Mouse (Mus musculus) embryonic facial prominence, embryonic 12.5 days (tissue): ENCODE measurements around the gene Slamf6. TPM values are rescaled to one million over a fixed set of nuclear protein-coding genes. Genes with fewer than 3 reads are reported as not detected.

Experiments
- ATAC-seq: fragments of 200-750 bp; cut with Nextera tagmentation; 2 replicates; pipeline ENCODE4 v1.8.0; 2017; ENCODE audit not compliant: insufficient number of reproducible peaks, insufficient read depth, low FRiP score, low TSS enrichment
- H3K27ac ChIP-seq: fragments of 300-500 bp; sonication (generic); 2 replicates; pipeline ENCODE4 v1.5.1; 2016; ENCODE audit warnings: mild to moderate bottlenecking
- H3K27me3 ChIP-seq: fragments of 300-500 bp; sonication (generic); 2 replicates; pipeline ENCODE4 v1.6.1; 2016; ENCODE audit warnings: mild to moderate bottlenecking, moderate library complexity
- H3K36me3 ChIP-seq: fragments of 300-500 bp; sonication (generic); 2 replicates; pipeline ENCODE4 v1.6.1; 2016; ENCODE audit warnings: mild to moderate bottlenecking
- H3K4me1 ChIP-seq: fragments of 300-500 bp; sonication (generic); 2 replicates; pipeline ENCODE4 v1.6.1; 2016
- H3K4me2 ChIP-seq: fragments of 300-500 bp; sonication (generic); replicated peaks from 2 replicates; pipeline ENCODE4 v1.6.1; 2016; ENCODE audit warnings: mild to moderate bottlenecking, moderate library complexity
- H3K4me3 ChIP-seq: fragments of 300-500 bp; sonication (generic); 2 replicates; pipeline ENCODE4 v1.5.1; 2016; ENCODE audit warnings: mild to moderate bottlenecking
- H3K9ac ChIP-seq: fragments of 300-500 bp; sonication (generic); 2 replicates; pipeline ENCODE4 v1.6.1; 2016; ENCODE audit warnings: mild to moderate bottlenecking, moderate library complexity
- H3K9me3 ChIP-seq: fragments of 300-500 bp; sonication (generic); 2 replicates; pipeline ENCODE4 v1.6.1; 2016; ENCODE audit warnings: mild to moderate bottlenecking, moderate library complexity
- WGBS: fragments of 180-500 bp; shearing (Covaris S2); methylation state at CpG from one replicate; pipeline ENCODE4 v1.1.7; 2016; 5-methylcytosine and 5-hydroxymethylcytosine counted together
- polyA plus RNA-seq: library from polyadenylated mRNA; unstranded; fragments of >200 nt; fragmentation: Nextera tagmentation; extraction: Ambion mirVana; gene quantifications from 2 replicates; pipeline ENCODE4 v1.2.1, GENCODE M21; 2016

Gene Slamf6
- polyA plus RNA-seq, 1 experiment from 2014 or later: 0.17 TPM

DNA sequence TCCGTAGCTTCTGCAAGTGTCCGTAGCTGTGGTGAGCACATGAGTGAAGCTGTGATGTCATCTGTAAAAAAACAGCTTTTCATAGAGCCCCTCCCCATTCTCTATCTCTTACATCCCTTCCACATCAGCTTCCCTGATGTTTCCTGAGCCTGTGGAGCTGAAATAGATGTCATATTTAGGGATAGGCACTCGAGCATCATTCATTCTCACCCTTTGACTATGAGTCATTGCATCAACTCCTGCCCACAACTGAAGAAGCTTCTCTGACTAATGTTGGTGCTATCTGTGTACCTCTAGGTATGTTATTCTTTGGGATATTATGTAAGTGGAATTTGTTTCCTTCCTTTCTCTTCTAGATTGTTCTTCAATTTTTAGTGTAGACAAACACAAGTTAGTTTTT, 7.6 kb downstream of the Slamf6 start:
- H3K9ac ChIP-seq: no peak overlapping the region
- no peaks in the 10 kb centered on the region for H3K9me3 ChIP-seq
- ATAC-seq: no peak
- H3K27me3 ChIP-seq: no peaks in the 10 kb centered on the region
- WGBS: 81% methylated on average over 3 of the region's 3 CpGs
- H3K4me3 ChIP-seq: no peak overlapping the region
- H3K27ac ChIP-seq: no peak overlapping the region
- H3K4me1 ChIP-seq: no peaks in the 10 kb centered on the region
- H3K36me3 ChIP-seq: no peaks in the 10 kb centered on the region
- H3K4me2 ChIP-seq: no peak overlapping the region

DNA sequence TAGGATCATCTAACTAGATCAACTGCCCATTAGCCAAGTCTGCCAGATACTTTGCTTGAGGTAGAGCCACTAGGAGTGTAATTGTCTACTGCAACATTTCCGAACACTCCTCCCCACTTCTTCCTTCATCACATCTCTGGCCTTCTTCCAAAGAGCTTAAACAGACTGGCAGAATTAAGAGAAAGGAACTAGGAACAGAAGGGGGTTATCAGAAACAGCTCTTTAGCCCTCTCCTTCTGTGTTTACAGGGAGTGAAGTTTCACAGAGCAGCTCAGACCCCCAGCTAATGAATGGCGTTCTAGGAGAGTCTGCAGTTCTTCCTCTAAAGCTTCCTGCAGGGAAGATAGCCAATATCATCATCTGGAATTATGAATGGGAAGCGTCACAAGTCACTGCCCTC, 16.5 kb downstream of the Slamf6 start:
- Histone ChIP-seq H3K9me3 (no peaks in the 10 kb centered on the region), H3K4me2 (no peak overlapping the region), H3K27ac (no peak overlapping the region), H3K4me1 (no peaks in the 10 kb centered on the region), H3K27me3 (no peaks in the 10 kb centered on the region), H3K36me3 (no peaks in the 10 kb centered on the region), H3K9ac (no peak overlapping the region), H3K4me3 (no peak overlapping the region)
- no peak for ATAC-seq
- WGBS: 62% methylated on average over 3 of the region's 3 CpGs

DNA sequence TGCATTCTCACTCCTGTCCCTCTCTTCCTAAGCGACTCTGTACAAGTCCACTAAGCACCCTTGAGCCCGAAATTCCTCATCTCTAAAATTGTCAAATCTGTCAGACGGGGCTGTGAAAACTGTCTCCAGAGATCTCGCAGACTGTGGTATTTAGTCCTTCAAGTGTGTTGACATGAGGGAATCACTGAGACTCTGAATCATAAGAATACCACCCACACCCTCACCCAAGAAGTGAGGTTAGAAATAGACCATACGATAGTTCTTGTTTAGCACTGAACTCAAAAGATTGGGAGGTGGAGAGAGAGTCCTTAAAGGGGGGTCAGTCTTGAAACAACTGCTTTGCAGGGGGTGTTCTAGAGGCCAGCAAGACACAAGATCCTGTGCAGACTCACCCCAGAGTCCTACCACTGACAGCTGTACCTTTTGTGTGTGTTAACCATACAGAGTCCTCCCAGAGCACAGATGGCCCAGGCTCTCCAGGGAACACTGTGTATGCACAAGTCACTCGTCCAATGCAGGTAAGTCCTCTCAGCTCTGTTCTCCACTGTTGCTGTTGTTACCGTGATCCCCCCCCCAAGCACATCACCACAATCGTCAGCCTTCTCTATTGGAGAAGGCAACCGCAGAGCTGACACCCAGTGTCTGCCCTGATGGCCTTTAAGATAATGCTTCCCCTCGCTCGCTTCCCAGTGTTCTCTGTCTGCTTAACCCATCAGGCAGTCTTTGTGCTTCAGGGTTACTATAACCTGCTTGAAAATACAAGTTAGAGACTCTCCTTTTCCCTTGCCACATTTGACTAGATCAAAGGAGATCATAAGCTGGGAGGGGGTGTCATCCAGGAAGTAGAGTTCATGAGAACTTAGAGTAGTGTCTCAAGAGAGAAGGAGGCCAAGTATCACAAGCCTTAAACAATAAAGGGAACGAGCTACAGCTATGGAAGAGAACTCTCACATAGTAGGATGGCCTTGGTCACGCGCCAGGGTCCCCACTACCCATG, 21.9 kb downstream of the Slamf6 start:
- H3K9ac ChIP-seq: no peak overlapping the region
- 80% methylated on average over 14 of the region's 14 CpGs for WGBS
- H3K4me3 ChIP-seq: no peak overlapping the region
- H3K4me1 ChIP-seq: no peaks in the 10 kb centered on the region
- H3K36me3 ChIP-seq: no peaks in the 10 kb centered on the region
- H3K27ac ChIP-seq: no peak overlapping the region
- no peak overlapping the region for H3K4me2 ChIP-seq
- no peak for ATAC-seq
- H3K27me3 ChIP-seq: no peaks in the 10 kb centered on the region
- H3K9me3 ChIP-seq: no peaks in the 10 kb centered on the region

DNA sequence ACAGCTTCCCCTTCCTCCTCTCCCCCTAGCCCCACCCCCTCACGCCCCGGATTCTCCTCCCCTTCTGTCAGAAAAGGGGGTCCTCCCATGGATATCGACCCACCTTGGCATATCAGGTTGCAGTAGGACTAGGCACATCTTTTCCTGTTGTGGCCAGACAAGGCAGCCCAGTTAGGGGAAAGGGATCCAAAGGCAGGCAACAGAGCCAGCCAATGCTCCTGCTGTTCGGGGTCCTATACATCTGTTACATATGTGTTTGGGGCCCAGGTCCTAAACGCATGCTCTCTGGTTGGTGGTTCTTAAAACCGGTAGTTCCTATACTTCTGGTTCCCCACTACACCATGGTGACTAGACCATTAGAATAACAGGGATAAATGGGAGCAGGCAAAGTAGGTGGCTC, 23.3 kb downstream of the Slamf6 start:
- no peak overlapping the region for H3K4me3 ChIP-seq
- WGBS: 72% methylated on average over 6 of the region's 6 CpGs

DNA sequence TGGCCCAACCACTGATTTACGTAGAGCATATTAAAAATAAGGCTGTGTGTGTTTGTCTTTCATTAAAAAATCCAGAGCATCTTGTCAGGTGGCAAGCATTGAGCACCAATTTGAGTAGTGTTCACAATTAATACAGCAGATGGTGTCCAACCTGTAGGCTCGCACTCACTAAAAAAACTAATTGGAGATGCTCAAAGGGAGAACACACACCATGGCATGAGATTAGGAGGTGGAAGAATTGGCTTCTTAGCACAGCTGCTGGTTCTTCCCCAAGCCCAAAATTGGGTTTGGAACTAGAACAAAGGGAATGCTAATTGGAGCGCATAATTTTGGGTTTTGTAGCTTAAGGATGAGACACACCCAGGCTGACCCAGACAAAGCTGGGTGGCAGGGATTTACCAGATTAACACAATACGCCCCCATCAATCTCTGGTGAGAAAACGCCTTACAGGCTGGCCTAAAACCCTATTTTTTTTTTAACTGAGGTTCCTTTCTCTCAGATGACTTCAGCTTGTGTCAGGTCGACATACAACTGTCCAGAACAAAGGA, 29.2 kb downstream of the Slamf6 start:
- Histone ChIP-seq H3K4me2 (no peak overlapping the region), H3K4me1 (no peaks in the 10 kb centered on the region), H3K27ac (no peak overlapping the region), H3K9me3 (no peaks in the 10 kb centered on the region), H3K4me3 (no peak overlapping the region), H3K9ac (no peak overlapping the region), H3K36me3 (no peaks in the 10 kb centered on the region), H3K27me3 (no peaks in the 10 kb centered on the region)
- no peak for ATAC-seq
- 72% methylated on average over 6 of the region's 6 CpGs for WGBS

More for the DNA sequence above, 23.3 kb downstream of the Slamf6 start:
- H3K4me1 ChIP-seq: no peaks in the 10 kb centered on the region
- H3K36me3 ChIP-seq: no peaks in the 10 kb centered on the region
- no peaks in the 10 kb centered on the region for H3K27me3 ChIP-seq
- no peak overlapping the region for H3K27ac ChIP-seq
- no peak overlapping the region for H3K9ac ChIP-seq
- H3K4me2 ChIP-seq: no peak overlapping the region
- no peak for ATAC-seq
- no peaks in the 10 kb centered on the region for H3K9me3 ChIP-seq

DNA sequence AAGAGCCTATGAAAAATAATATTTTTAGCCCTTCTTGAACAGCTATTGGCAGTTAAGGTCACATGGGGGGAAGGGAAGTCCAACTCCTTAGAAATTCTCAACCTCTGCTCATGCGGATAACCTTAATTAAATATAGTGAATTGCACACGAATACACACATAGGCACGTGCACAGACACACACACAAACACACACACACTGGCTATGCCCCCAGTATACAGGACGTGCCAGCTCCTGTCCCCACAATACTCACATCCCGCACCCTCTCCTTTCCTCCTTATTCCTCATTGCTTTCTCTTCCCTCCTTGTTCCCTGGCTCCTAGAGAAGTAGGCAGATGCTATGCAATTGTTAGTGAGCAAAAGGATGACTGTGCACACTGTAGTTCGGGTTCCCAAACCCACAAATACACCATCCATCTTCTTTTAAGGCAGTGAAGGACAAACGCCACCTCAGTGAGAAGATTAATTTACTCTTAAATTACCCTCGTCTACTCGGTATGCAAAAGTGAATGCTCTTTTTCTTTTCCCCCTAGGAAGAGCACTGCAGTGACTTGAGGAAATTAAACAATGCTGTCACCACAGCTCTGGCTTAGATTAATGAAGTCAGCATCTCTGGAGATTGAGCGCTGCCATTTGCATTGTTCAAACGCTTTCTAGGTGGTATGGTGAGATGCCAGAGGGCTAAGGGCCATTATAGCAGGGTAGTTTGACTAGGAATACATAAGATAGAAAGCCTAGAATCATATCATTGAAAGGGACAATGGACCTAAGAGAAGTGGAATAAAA, 31.0 kb downstream of the Slamf6 start:
- Histone ChIP-seq H3K9ac (no peak overlapping the region), H3K4me2 (no peak overlapping the region), H3K4me3 (no peak overlapping the region), H3K36me3 (no peaks in the 10 kb centered on the region), H3K27ac (no peak overlapping the region), H3K9me3 (no peaks in the 10 kb centered on the region), H3K27me3 (no peaks in the 10 kb centered on the region), H3K4me1 (no peaks in the 10 kb centered on the region)
- 75% methylated on average over 11 of the region's 11 CpGs for WGBS
- no peak for ATAC-seq

DNA sequence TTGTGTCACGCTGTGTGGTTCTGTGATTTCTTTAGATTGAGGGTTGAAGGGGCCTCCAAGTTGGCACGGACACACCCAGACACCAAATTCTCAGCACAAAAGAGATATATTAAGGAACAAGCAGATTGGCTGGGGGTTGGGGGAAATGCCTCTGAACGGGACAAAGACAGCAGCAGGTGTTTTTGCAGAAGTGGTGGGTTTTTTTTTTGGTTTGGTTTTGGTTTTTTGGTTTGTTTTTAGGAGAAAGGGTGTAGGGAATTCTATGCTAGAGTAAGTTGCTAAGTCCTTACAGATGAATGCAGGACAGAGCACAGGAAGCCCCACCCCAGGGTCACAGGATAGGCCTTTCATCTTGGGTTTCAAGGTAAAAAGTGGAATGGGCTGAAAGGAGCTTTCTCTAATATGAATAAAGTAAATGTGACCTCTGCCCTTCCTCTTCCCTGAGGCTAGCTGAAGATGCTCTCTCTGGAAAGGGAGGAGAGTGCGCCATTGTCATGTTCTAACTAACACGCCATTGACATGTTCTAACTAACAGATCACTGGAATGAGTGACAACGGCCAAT, 31.7 kb downstream of the Slamf6 start:
- ATAC-seq: no peak
- H3K4me2 ChIP-seq: no peak overlapping the region
- no peaks in the 10 kb centered on the region for H3K9me3 ChIP-seq

DNA sequence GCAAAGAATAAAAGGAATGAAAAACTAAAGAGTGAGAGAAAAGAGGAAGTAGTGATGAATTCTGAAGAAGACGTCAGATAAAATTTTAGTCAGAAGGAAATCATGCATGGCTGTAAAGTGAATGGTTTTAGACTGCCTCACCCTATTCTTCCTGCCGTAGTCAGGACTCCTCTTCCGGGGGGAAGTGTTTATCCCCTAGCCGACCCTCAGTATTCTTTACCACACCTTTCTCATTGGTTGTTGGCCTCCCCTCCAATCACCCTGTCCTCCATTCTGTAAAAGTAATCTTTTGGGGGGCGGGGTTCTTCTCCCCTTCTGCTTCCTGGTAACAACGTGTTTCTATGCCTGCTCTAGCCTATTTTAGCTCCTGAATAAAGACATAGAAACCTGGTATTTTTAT, 37.8 kb downstream of the Slamf6 start:
- H3K9me3 ChIP-seq: no peaks in the 10 kb centered on the region
- WGBS: 62% methylated on average over 6 of the region's 6 CpGs
- H3K27ac ChIP-seq: no peak overlapping the region
- H3K9ac ChIP-seq: no peak overlapping the region
- H3K36me3 ChIP-seq: no peaks in the 10 kb centered on the region
- H3K27me3 ChIP-seq: no peaks in the 10 kb centered on the region
- ATAC-seq: no peak
- H3K4me2 ChIP-seq: no peak overlapping the region
- H3K4me3 ChIP-seq: no peak overlapping the region
- no peaks in the 10 kb centered on the region for H3K4me1 ChIP-seq

More for the DNA sequence above, 31.7 kb downstream of the Slamf6 start:
- H3K4me1 ChIP-seq: no peaks in the 10 kb centered on the region
- no peaks in the 10 kb centered on the region for H3K27me3 ChIP-seq
- H3K36me3 ChIP-seq: no peaks in the 10 kb centered on the region
- no peak overlapping the region for H3K4me3 ChIP-seq
- H3K27ac ChIP-seq: no peak overlapping the region
- H3K9ac ChIP-seq: no peak overlapping the region
- WGBS: 76% methylated on average over 6 of the region's 6 CpGs

DNA sequence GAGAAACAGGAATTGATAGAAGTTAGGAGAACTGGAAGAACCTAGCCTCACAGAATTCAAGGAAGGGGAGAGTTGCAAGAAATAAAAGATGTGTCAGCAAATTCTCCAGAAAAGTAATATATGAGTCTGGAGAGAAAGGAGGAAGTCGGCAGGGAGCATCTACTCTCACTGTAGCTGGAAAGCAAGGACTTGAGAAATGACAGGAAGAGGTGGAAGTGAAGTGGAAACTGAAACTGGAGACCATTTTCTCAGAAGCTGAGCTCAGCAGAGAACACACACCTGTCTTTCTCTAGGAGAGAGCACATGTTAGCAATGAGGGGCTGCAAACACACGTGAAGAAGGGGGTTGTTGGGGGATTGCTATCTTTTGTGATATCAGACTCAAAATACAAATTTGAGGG, 40.1 kb downstream of the Slamf6 start:
- Histone ChIP-seq H3K4me3 (no peak overlapping the region), H3K9ac (no peak overlapping the region), H3K4me1 (no peaks in the 10 kb centered on the region), H3K9me3 (no peaks in the 10 kb centered on the region), H3K27ac (no peak overlapping the region), H3K4me2 (no peak overlapping the region), H3K36me3 (no peaks in the 10 kb centered on the region), H3K27me3 (no peaks in the 10 kb centered on the region)
- no peak for ATAC-seq
- WGBS: 79% methylated on average over 2 of the region's 2 CpGs

DNA sequence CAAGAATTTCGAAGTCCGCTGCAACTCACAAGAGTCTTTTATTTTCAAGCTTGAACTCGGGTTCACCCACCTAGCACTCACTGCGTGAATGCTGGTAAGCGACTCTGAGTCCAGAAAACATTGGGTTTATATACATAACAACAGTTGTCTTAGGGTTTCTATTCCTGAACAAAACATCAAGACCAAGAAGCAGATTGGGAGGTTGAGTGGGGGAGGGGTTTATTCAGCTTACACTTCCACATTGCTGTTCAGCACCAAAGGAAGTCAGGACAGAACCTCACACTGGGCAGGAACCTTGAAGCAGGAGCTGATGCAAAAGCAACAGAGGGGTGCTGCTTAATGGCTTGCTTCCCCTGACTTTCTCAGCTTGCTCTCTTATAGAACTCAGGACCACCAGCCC, 43.4 kb downstream of the Slamf6 start:
- no peak overlapping the region for H3K4me2 ChIP-seq
- H3K9me3 ChIP-seq: no peaks in the 10 kb centered on the region
- no peak overlapping the region for H3K4me3 ChIP-seq
- no peak overlapping the region for H3K27ac ChIP-seq
- WGBS: 84% methylated on average over 5 of the region's 5 CpGs
- H3K36me3 ChIP-seq: no peaks in the 10 kb centered on the region
- H3K9ac ChIP-seq: no peak overlapping the region
- H3K27me3 ChIP-seq: no peaks in the 10 kb centered on the region
- no peak for ATAC-seq
- no peaks in the 10 kb centered on the region for H3K4me1 ChIP-seq

DNA sequence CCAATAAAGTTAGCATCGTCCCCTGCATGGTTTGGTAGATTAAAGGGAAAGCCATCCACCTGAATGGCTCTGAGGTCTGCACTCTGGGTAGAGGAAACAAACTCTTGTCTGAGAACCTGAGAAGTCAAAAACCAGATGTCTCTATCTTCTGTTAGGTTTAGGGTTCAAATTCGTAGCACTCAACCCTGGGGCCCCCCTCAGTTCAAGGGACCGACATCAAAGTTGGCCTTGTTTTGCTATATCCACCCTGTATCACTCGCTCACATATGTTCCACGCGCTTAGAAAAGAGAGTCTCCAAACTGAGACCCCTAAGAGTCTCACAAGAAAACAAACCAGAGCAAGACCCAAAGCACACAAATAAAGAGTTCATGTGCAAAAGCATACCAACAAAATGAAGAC, 44.4 kb downstream of the Slamf6 start:
- WGBS: 78% methylated on average over 6 of the region's 6 CpGs
- ATAC-seq: no peak
- H3K9ac ChIP-seq: no peak overlapping the region

More for the DNA sequence above, 44.4 kb downstream of the Slamf6 start:
- no peaks in the 10 kb centered on the region for H3K4me1 ChIP-seq
- no peaks in the 10 kb centered on the region for H3K9me3 ChIP-seq
- no peaks in the 10 kb centered on the region for H3K36me3 ChIP-seq
- H3K27me3 ChIP-seq: no peaks in the 10 kb centered on the region
- H3K27ac ChIP-seq: no peak overlapping the region
- no peak overlapping the region for H3K4me3 ChIP-seq
- H3K4me2 ChIP-seq: no peak overlapping the region
